Mouse (Mus musculus) ZHBTc4 (cell line): ENCODE measurements at regions not wholly inside any gene's neighbourhood (a gene's known extent, or its start where the extent isn't known, plus 50 kb on each side); places are given as distances from the start of the nearest gene placed in this dataset.

Experiments used
- DNase-seq: peaks from one replicate; pipeline ENCODE4 v3.0.0-alpha.2; 2011; ENCODE audit warnings: low read depth, low spot score

- DNase-seq, result peak; percentile 73
Measured at GRCm38 (mm10) chr3:61467158-61467557, 101.4 kb upstream of the B430305J03Rik start.

- no peak for DNase-seq
Measured at GRCm38 (mm10) chr3:61466641-61467040, 100.9 kb upstream of the B430305J03Rik start.

GRCm38 (mm10) chr3:61460076-61460475 is 94.3 kb upstream of the B430305J03Rik start:
- no peak for DNase-seq

GRCm38 (mm10) chr3:61456598-61456997 is 90.8 kb upstream of the B430305J03Rik start:
- DNase-seq, result no peak

- no peak for DNase-seq
Measured at GRCm38 (mm10) chr3:61442000-61442739, 76.4 kb upstream of the B430305J03Rik start.

- DNase-seq, result no peak
Measured at GRCm38 (mm10) chr3:61441445-61441844, 75.7 kb upstream of the B430305J03Rik start.

GRCm38 (mm10) chr3:61428713-61429112 is 63.0 kb upstream of the B430305J03Rik start:
- DNase-seq, result no peak

- no peak for DNase-seq
Measured at GRCm38 (mm10) chr3:61423945-61424344, 58.2 kb upstream of the B430305J03Rik start.

GRCm38 (mm10) chr3:61419706-61420105 is 54.0 kb upstream of the B430305J03Rik start:
- DNase-seq, result no peak

GRCm38 (mm10) chr3:61418096-61418495 is 52.3 kb upstream of the B430305J03Rik start:
- no peak for DNase-seq
